Mouse (Mus musculus): ENCODE data around the gene Hnrnpl. TPM values are rescaled to one million over a fixed set of nuclear protein-coding genes. Genes with fewer than 3 reads are reported as not detected.
A peak's percentile ranks its signal among the peaks of the same experiment; 100 is the strongest.

Hnrnpl gene
- polyA plus RNA-seq, 1 experiment from 2014 or later: 331 TPM

DNA sequence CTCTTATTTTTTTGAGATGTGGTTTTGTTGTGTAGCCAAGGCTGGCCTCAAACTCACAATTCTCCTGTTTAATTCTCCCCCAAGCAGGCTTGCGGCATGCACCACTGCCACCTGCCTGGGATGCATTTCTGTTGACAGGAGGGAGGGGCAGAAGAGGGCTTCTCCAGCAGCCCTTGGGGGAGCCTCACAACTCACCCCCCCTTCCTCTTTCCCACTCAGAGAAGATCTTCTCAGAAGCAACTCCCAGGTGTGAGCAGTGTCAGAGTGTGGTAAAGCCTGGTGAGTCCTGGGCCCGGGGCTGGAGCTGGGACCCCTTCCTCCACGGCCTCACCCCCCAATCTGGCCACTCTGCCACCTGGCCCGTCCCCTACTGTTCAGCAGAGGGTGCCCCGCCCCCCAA lies 23.2 kb upstream of the Hnrnpl start:
- no peaks in the 10 kb centered on the region for H3K36me3 ChIP-seq (ENCODE audit: control insufficient read depth, insufficient read depth, low read length)

DNA sequence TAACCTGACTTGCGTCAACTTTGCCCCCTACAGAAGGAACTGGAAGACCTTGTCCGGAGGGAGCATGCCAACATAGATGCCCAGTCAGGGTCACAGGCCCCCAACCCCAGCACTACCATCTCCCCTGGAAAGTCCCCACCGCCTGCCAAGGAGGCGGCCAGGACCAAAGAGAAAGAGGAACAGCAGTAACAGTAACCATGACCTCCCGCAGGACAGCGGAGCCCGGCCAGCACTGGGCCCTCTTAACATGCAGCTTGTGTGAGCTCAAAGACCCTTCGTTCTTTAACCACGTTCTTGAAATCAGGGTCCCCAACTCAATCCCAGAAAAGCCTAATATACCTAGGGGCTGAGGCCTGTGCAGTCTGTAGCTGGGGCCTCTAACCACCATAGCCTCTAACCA lies 20.5 kb upstream of the Hnrnpl start:
- Histone ChIP-seq H3K4me2 (no peak overlapping the region), H3K4me1 (ENCODE audit: control insufficient read depth, insufficient read depth, low read length) (no peaks in the 10 kb centered on the region), H3K36me3 (ENCODE audit: control insufficient read depth, insufficient read depth, low read length) (no peaks in the 10 kb centered on the region), H3K27me3 (ENCODE audit: control insufficient read depth, insufficient read depth, low read length) (no peaks in the 10 kb centered on the region), H3K4me3 (ENCODE audit: low read depth, low read length) (no peak overlapping the region), H3K9me3 (ENCODE audit: control insufficient read depth, low read length) (no peaks in the 10 kb centered on the region), H3K9ac (ENCODE audit: low read length) (no peak overlapping the region), H3K27ac (ENCODE audit: low read depth, low read length) (no peak overlapping the region)
- WGBS: 93% methylated on average over 9 of the region's 9 CpGs
- DNase-seq (ENCODE audit: low spot score, missing footprints) (no peak), ATAC-seq (ENCODE audit: low FRiP score) (no peak)

More for the DNA sequence above, 23.2 kb upstream of the Hnrnpl start:
- Histone ChIP-seq H3K4me3 (ENCODE audit: low read depth, low read length) (no peak overlapping the region), H3K9me3 (ENCODE audit: control insufficient read depth, low read length) (no peaks in the 10 kb centered on the region), H3K4me2 (no peak overlapping the region), H3K4me1 (ENCODE audit: control insufficient read depth, insufficient read depth, low read length) (peaks cover 3% of the 10 kb centered on the region), H3K27ac (ENCODE audit: low read depth, low read length) (no peak overlapping the region), H3K27me3 (ENCODE audit: control insufficient read depth, insufficient read depth, low read length) (no peaks in the 10 kb centered on the region), H3K9ac (ENCODE audit: low read length) (no peak overlapping the region)
- WGBS: 76% methylated on average over 5 of the region's 5 CpGs
- DNase-seq (ENCODE audit: low spot score, missing footprints) (no peak), ATAC-seq (ENCODE audit: low FRiP score) (no peak)

DNA sequence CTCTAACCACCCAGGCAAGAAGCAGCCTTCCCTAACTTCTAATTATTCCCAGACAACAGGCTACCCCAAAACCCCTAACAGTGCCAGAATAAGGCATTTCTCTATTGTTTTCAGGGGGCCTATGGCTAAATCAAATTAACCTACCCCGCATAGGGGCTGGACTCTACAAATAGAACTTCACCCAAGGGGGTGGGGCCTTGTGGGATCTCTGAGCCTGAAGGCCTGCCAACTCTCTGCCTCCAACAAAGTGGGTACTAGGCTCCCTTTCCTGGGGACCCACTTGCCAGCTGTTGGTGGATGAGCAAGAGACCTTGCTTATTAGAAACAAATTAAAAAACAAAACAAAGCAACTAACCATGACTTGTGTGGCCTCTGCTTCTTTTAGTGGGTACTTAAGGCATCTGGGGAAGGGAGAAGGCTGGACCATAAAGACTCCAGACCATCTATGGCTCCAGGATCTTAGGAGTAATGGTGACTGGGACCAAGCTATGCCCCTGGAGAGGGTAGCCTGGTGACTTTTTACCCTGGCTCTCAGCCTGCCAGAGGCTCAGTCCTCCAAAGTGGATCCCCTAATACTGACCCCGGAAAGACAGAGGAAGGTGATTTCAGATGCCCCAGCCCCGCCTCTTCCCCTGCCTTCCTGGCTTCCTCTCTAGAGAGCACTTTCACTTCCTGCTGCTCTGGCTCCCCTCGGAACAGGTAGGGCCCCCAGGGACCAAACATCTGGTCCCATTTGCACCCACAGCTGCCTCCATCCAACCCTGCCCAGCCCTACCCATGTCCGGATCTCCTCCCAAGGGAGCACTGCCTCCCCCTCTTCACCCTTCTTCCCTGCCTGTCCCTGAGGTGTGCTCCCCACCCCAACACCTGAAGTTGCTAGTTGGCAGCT lies 19.8 kb upstream of the Hnrnpl start, which contains the start of gene Rinl:
Gene Rinl (plus strand): TSS at position 663 of the 889 bp plus-strand sequence.
- H3K9ac ChIP-seq (ENCODE audit: low read length): no peak within 1 kb of the TSS
- no peak within 1 kb of the TSS for H3K4me3 ChIP-seq (ENCODE audit: low read depth, low read length)
- H3K4me1 ChIP-seq (ENCODE audit: control insufficient read depth, insufficient read depth, low read length): no peaks in the 10 kb centered on the region
- WGBS: 74% methylated on average over 5 of the region's 5 CpGs
- no peaks in the 10 kb centered on the region for H3K36me3 ChIP-seq (ENCODE audit: control insufficient read depth, insufficient read depth, low read length)
- H3K27me3 ChIP-seq (ENCODE audit: control insufficient read depth, insufficient read depth, low read length): no peaks in the 10 kb centered on the region
- H3K4me2 ChIP-seq: no peak within 1 kb of the TSS
- ATAC-seq (ENCODE audit: low FRiP score): no peak
- no peak for DNase-seq (ENCODE audit: low spot score, missing footprints)
- H3K27ac ChIP-seq (ENCODE audit: low read depth, low read length): no peak within 1 kb of the TSS
- no peaks in the 10 kb centered on the region for H3K9me3 ChIP-seq (ENCODE audit: control insufficient read depth, low read length)

DNA sequence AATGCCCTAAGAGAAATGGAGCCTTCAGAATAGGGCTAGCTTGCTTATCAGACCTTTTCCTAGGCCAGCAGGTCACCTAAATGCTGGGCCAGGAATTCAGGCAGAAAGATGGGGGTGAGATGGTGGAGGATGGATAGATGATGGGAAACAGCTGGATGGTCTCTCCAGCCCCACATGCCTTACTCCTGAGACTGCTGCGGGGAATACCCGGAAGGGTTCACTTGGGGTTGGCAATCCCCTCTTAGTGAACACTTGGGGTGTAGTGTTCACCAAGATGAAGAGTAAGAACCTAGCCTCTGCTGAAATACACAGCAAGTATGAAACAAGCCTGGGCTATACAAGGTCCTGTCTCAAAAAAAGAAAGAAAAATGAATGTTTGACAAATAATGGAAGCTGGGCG lies 19.1 kb upstream of the Hnrnpl start:
- ATAC-seq (ENCODE audit: low FRiP score): no peak
- Histone ChIP-seq H3K4me3 (ENCODE audit: low read depth, low read length) (no peak overlapping the region), H3K9ac (ENCODE audit: low read length) (no peak overlapping the region), H3K4me1 (ENCODE audit: control insufficient read depth, insufficient read depth, low read length) (no peaks in the 10 kb centered on the region), H3K9me3 (ENCODE audit: control insufficient read depth, low read length) (no peaks in the 10 kb centered on the region), H3K27ac (ENCODE audit: low read depth, low read length) (no peak overlapping the region), H3K36me3 (ENCODE audit: control insufficient read depth, insufficient read depth, low read length) (no peaks in the 10 kb centered on the region), H3K4me2 (no peak overlapping the region), H3K27me3 (ENCODE audit: control insufficient read depth, insufficient read depth, low read length) (no peaks in the 10 kb centered on the region)
- WGBS: 83% methylated on average over 3 of the region's 3 CpGs
- DNase-seq (ENCODE audit: low spot score, missing footprints): no peak

DNA sequence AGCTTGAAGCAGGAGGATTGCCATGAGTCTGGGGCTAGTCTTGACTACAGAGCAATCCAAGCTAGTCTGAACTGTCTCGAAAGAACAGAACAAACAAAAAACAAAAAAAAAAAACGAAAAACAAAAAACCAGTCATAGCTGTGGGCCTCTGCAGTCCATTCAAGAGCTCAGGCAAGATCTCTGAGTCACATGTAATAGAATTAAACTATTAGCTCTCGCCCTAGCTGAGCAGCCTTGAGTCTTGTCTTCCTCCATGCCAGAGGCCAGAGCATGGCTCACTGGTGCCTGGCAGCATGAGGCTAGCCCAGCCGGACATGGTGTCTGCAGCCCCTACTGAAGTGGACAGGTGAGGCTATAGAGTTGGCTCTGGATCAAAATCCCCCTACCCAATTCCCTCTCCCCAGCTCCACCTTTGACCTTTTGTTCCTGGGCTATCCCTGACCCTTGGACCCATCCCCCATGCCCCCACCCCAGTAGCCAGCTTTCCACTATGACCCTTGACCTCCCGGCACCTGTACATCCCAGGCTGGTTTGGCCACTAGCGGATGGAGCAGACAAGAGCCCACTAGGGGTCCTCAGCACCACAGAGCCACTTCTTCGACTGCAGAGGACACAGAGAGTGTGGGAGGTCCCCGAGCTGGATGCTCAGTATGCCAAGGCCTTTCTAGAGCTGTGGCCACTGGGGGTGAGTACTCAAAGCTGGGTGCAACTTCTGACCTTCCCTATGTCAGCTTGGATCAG lies 18.1 kb upstream of the Hnrnpl start:
- no peak overlapping the region for H3K9ac ChIP-seq (ENCODE audit: low read length)
- ATAC-seq (ENCODE audit: low FRiP score) (peak; percentile 40; the same call in 1 of the 2 replicates), DNase-seq (ENCODE audit: low spot score, missing footprints) (no peak)
- H3K4me2 ChIP-seq: no peak overlapping the region
- no peaks in the 10 kb centered on the region for H3K36me3 ChIP-seq (ENCODE audit: control insufficient read depth, insufficient read depth, low read length)
- 50% methylated on average over 8 of the region's 8 CpGs for WGBS
- H3K27ac ChIP-seq (ENCODE audit: low read depth, low read length): no peak overlapping the region
- no peaks in the 10 kb centered on the region for H3K9me3 ChIP-seq (ENCODE audit: control insufficient read depth, low read length)
- H3K27me3 ChIP-seq (ENCODE audit: control insufficient read depth, insufficient read depth, low read length): no peaks in the 10 kb centered on the region
- H3K4me1 ChIP-seq (ENCODE audit: control insufficient read depth, insufficient read depth, low read length): no peaks in the 10 kb centered on the region
- no peak overlapping the region for H3K4me3 ChIP-seq (ENCODE audit: low read depth, low read length)

DNA sequence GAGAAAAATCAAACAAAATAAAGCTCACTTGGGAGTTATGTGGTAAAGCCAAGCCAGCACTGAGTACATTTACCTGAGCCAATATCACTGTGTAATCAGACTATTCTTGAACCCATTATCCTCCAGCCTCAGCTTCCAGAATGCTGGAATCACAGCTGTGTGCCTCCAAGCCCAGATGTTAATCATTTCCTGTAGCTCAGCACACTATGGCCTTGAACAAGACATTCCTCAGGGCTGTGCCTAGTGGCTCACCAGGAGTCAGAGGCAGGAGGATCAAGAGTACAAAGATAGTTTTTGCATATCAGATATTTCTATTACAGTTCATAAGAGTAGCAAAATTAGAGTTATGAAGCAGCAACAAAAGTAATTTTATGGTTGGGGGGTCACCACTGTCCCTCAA lies 16.6 kb upstream of the Hnrnpl start:
- ATAC-seq (ENCODE audit: low FRiP score): no peak
- H3K27me3 ChIP-seq (ENCODE audit: control insufficient read depth, insufficient read depth, low read length): no peaks in the 10 kb centered on the region
- H3K4me1 ChIP-seq (ENCODE audit: control insufficient read depth, insufficient read depth, low read length): no peaks in the 10 kb centered on the region
- H3K4me3 ChIP-seq (ENCODE audit: low read depth, low read length): no peak overlapping the region
- H3K36me3 ChIP-seq (ENCODE audit: control insufficient read depth, insufficient read depth, low read length): no peaks in the 10 kb centered on the region
- no peak for DNase-seq (ENCODE audit: low spot score, missing footprints)
- H3K9me3 ChIP-seq (ENCODE audit: control insufficient read depth, low read length): no peaks in the 10 kb centered on the region
- no peak overlapping the region for H3K4me2 ChIP-seq
- H3K9ac ChIP-seq (ENCODE audit: low read length): no peak overlapping the region
- no peak overlapping the region for H3K27ac ChIP-seq (ENCODE audit: low read depth, low read length)

DNA sequence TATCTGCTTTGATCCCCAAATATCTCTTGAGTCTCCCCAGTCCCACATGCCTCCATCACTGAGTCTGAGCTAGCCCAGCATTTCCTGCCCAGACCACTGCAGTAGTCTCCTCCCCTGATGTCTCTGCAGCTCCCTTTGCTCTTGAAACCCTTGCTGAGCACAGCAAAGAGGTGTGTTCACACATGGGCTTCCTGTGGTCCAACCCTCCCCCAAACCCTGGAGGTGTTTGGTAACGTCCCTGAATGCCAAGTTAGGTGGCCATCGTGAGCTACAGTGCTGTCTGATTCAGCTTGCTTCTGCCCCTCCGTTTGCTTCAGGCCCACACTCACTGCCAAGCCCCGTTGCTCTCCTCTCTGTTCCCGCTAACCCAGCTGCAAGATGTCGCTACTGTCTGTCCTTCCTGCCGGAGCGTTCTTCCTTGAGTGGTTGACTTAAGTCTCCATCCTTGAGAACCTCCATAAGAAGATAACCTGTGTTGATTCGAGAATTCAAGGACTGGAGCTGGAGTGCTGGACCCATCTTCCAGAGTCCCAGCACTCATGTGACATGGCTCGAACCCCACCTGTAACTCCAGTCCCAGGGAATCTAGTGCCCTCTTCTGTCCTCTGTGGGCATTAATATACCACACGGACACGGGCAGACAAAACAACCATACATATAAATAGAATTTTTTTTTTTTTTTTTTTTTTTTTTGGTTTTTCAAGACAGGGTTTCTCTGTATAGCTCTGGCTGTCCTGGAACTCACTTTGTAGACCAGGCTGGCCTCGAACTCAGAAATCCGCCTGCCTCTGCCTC lies 15.8 kb upstream of the Hnrnpl start:
- DNase-seq (ENCODE audit: low spot score, missing footprints) (no peak), ATAC-seq (ENCODE audit: low FRiP score) (no peak)
- 82% methylated on average over 13 of the region's 14 CpGs for WGBS
- H3K4me1 ChIP-seq (ENCODE audit: control insufficient read depth, insufficient read depth, low read length): peaks cover 2% of the 10 kb centered on the region; the same call in 1 of the 2 replicates
- no peaks in the 10 kb centered on the region for H3K9me3 ChIP-seq (ENCODE audit: control insufficient read depth, low read length)
- H3K4me3 ChIP-seq (ENCODE audit: low read depth, low read length): no peak overlapping the region
- no peak overlapping the region for H3K9ac ChIP-seq (ENCODE audit: low read length)
- no peaks in the 10 kb centered on the region for H3K27me3 ChIP-seq (ENCODE audit: control insufficient read depth, insufficient read depth, low read length)
- no peak overlapping the region for H3K4me2 ChIP-seq
- no peaks in the 10 kb centered on the region for H3K36me3 ChIP-seq (ENCODE audit: control insufficient read depth, insufficient read depth, low read length)
- H3K27ac ChIP-seq (ENCODE audit: low read depth, low read length): no peak overlapping the region

DNA sequence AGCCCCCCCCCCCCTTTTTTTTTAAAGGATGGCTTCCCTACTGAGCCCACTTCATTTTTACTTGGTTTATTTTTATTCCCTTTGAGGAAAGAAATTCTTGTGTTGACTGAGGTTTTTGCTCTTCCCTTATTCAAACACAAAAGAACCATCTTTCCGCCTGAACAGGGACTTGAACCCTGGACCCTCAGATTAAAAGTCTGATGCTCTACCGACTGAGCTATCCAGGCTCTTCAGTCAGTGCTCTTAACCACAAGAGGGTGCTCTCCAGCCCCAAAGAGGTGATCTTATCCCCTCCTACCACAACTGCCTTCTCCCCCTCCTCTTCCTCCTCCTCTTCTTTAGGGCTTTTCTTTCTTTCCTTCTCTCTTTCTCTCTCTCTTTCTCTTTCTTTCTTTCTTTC lies 14.5 kb upstream of the Hnrnpl start:
- Histone ChIP-seq H3K4me1 (ENCODE audit: control insufficient read depth, insufficient read depth, low read length) (peaks cover 2% of the 10 kb centered on the region; the same call in 1 of the 2 replicates), H3K36me3 (ENCODE audit: control insufficient read depth, insufficient read depth, low read length) (no peaks in the 10 kb centered on the region), H3K27ac (ENCODE audit: low read depth, low read length) (no peak overlapping the region), H3K9me3 (ENCODE audit: control insufficient read depth, low read length) (no peaks in the 10 kb centered on the region), H3K4me2 (no peak overlapping the region), H3K4me3 (ENCODE audit: low read depth, low read length) (no peak overlapping the region), H3K27me3 (ENCODE audit: control insufficient read depth, insufficient read depth, low read length) (no peaks in the 10 kb centered on the region), H3K9ac (ENCODE audit: low read length) (no peak overlapping the region)
- no peak for DNase-seq (ENCODE audit: low spot score, missing footprints)
- WGBS: 31% methylated on average over 2 of the region's 2 CpGs
- no peak for ATAC-seq (ENCODE audit: low FRiP score)

All from midbrain, embryonic 11.5 days (tissue).